ENCODE assay signal across 8 mouse cellular contexts in the genomic region with DNA sequence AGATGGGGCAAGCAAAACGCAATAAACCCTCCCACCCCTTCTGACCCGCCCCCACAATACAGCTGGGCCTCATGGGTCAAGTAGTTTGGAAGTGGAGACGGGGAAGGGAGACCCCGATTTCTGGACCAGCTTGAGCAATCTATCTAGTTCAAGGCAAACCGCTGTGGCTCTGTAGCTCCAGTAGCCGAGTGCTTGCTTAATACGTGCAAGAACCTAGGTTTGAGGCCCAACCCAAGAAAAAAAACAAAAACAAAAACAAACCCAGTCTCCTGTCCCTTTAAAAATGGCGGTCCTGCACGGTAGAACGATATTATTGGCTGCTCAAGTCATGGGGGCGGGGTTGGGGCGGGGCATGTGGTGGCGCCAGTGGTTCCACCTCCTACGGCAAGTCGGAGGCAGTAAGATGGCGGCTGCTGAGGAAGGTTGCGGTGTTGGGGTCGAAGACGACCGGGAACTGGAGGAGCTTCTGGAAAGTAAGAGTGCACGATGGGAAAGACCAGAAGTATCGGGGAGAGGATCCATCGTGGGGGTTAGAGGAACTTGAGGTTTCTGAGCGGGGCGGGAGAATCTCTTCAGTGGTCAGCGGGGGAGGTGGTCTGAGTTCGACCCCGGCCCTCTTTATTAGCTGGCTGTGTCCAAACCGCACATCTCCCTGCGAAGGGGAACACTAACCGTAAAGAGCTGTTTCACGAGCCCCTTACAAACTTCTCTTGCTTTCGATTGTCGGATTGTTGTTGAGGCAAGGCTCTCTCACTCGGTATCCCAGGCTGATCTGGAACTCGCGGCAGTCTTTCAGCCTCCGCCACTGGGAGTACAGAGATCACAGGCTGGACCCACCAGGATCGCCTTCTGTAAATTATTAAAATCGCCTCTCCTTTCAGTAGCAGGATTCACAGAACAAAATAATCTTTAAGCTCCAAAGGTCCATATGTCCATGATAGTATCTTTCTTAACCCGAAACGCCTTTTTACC. TPM values are rescaled to one million over a fixed set of nuclear protein-coding genes. Genes with fewer than 3 reads are reported as not detected.
DNase-seq lines count a peak whose midpoint lies in the region; ATAC-seq and TF ChIP-seq lines count a peak whose summit lies in the region.

Gene Pex19 (plus strand): TSS at position 380 of the 972 bp plus-strand sequence.

- peak; percentile 86 for DNase-seq in c-Kit-positive CD71-negative TER-119-negative erythroid progenitor cells, embryonic 14.5 days (ENCODE audit: low read depth)
- DNase-seq in forebrain, embryonic 10.5 days (ENCODE audit: extremely low spot score, low spot score): peak; percentile 91
- peak; percentile 89 for DNase-seq in kidney, postnatal 14 days
- DNase-seq in natural killer cell, adult 2 months (ENCODE audit: low spot score in 2 of 2): peak; percentile 62 to 70

- WGBS in forebrain, embryonic 10.5 days: 1% methylated on average over 42 of the region's 42 CpGs
- 1% methylated on average over 42 of the region's 42 CpGs for WGBS in heart, embryonic 14.5 days
- whole genome bisulfite sequencing in liver, embryonic 12.5 days (ENCODE audit: insufficient replicate concordance): 1% methylated on average over 42 of the region's 42 CpGs
- 1% methylated on average over 42 of the region's 42 CpGs for WGBS in stomach, embryonic 14.5 days

- no peaks in the 10 kb centered on the region for H3K27me3 ChIP-seq in E14TG2a.4 (ENCODE audit: insufficient read depth, low read length)
- no peaks in the 10 kb centered on the region for H3K27me3 ChIP-seq in forebrain, embryonic 10.5 days (ENCODE audit: poor library complexity, severe bottlenecking)
- no peaks in the 10 kb centered on the region for H3K27me3 ChIP-seq in heart, embryonic 14.5 days (ENCODE audit: control insufficient read depth, insufficient read depth, low read length)
- H3K27me3 ChIP-seq in liver, embryonic 12.5 days (replicated peaks): no peaks in the 10 kb centered on the region
- no peaks in the 10 kb centered on the region for H3K27me3 ChIP-seq in stomach, embryonic 14.5 days (ENCODE audit: control insufficient read depth, insufficient read depth, low read length)

- no peaks in the 10 kb centered on the region for H3K9me3 ChIP-seq in E14TG2a.4 (ENCODE audit: low read length)
- no peaks in the 10 kb centered on the region for H3K9me3 ChIP-seq in forebrain, embryonic 10.5 days
- H3K9me3 ChIP-seq in heart, embryonic 14.5 days (ENCODE audit: control insufficient read depth, low read length): no peaks in the 10 kb centered on the region
- no peaks in the 10 kb centered on the region for H3K9me3 ChIP-seq in liver, embryonic 12.5 days (replicated peaks)
- no peaks in the 10 kb centered on the region for H3K9me3 ChIP-seq in stomach, embryonic 14.5 days (ENCODE audit: control insufficient read depth, low read depth, low read length)

- peaks cover 52% of the 10 kb centered on the region for H3K36me3 ChIP-seq in E14TG2a.4 (ENCODE audit: insufficient read depth, low read length)
- H3K36me3 ChIP-seq in forebrain, embryonic 10.5 days (replicated peaks): peaks cover 56% of the 10 kb centered on the region
- peaks cover 54% of the 10 kb centered on the region for H3K36me3 ChIP-seq in heart, embryonic 14.5 days (ENCODE audit: control insufficient read depth, insufficient read depth, low read length)
- peaks cover 51% of the 10 kb centered on the region for H3K36me3 ChIP-seq in liver, embryonic 12.5 days
- H3K36me3 ChIP-seq in stomach, embryonic 14.5 days (ENCODE audit: control insufficient read depth, insufficient read depth, low read length): peaks cover 34% of the 10 kb centered on the region

- peak within 1 kb of the TSS; percentile 96 for H3K4me3 ChIP-seq in E14TG2a.4 (replicated peaks; ENCODE audit: low read length)
- peak within 1 kb of the TSS; percentile 85 for H3K4me3 ChIP-seq in forebrain, embryonic 10.5 days
- H3K4me3 ChIP-seq in heart, embryonic 14.5 days (ENCODE audit: control insufficient read depth in 1 of 2, insufficient read depth in 1 of 2, low read depth in 1 of 2, low read length in 2 of 2): peak within 1 kb of the TSS; percentile 72 to 85
- H3K4me3 ChIP-seq in liver, embryonic 12.5 days: peak within 1 kb of the TSS; percentile 78
- H3K4me3 ChIP-seq in stomach, embryonic 14.5 days (ENCODE audit: low read depth, low read length): peak within 1 kb of the TSS; percentile 89

- ATAC-seq in heart, embryonic 14.5 days (ENCODE audit: insufficient number of reproducible peaks, insufficient read depth, low FRiP score, low read depth): peak; percentile 90
- peak; percentile 95 for ATAC-seq in liver, embryonic 12.5 days
- ATAC-seq in stomach, embryonic 14.5 days (ENCODE audit: insufficient number of reproducible peaks, insufficient read depth, low FRiP score, low read depth): peak; percentile 95

- H3K27ac ChIP-seq in forebrain, embryonic 10.5 days: peak within 1 kb of the TSS; percentile 91
- peak within 1 kb of the TSS; percentile 54 to 64; a peak in 2 of 4 replicates for H3K27ac ChIP-seq in heart, embryonic 14.5 days (replicated peaks in 1 of 2; ENCODE audit: control insufficient read depth in 1 of 2, insufficient read depth in 1 of 2, low read depth in 2 of 2, low read length in 2 of 2)
- peak within 1 kb of the TSS; percentile 64 for H3K27ac ChIP-seq in liver, embryonic 12.5 days
- no peak within 1 kb of the TSS for H3K27ac ChIP-seq in stomach, embryonic 14.5 days (ENCODE audit: low read length)

- H3K9ac ChIP-seq in heart, embryonic 14.5 days (ENCODE audit: low read length): peak within 1 kb of the TSS; percentile 95
- H3K9ac ChIP-seq in liver, embryonic 12.5 days: peak within 1 kb of the TSS; percentile 83
- peak within 1 kb of the TSS; percentile 67 for H3K9ac ChIP-seq in stomach, embryonic 14.5 days (replicated peaks; ENCODE audit: low read depth, low read length)

- H3K4me2 ChIP-seq in heart, embryonic 14.5 days (ENCODE audit: low read length): peak within 1 kb of the TSS; percentile 80
- peak within 1 kb of the TSS; percentile 81 for H3K4me2 ChIP-seq in liver, embryonic 12.5 days
- H3K4me2 ChIP-seq in stomach, embryonic 14.5 days (replicated peaks; ENCODE audit: low read depth, low read length): peak within 1 kb of the TSS; percentile 76

- peaks cover 31% of the 10 kb centered on the region for H3K4me1 ChIP-seq in E14TG2a.4 (replicated peaks; ENCODE audit: low read depth, low read length)
- peaks cover 14% of the 10 kb centered on the region for H3K4me1 ChIP-seq in forebrain, embryonic 10.5 days
- H3K4me1 ChIP-seq in heart, embryonic 14.5 days (ENCODE audit: control insufficient read depth in 2 of 2, insufficient read depth in 2 of 2, low read length in 2 of 2): peaks cover 4 to 6% of the 10 kb centered on the region in 2 experiments
- peaks cover 17% of the 10 kb centered on the region for H3K4me1 ChIP-seq in liver, embryonic 12.5 days
- peaks cover 5% of the 10 kb centered on the region for H3K4me1 ChIP-seq in stomach, embryonic 14.5 days (ENCODE audit: control insufficient read depth, insufficient read depth, low read length)

- TF ChIP-seq CTCF in E14TG2a.4 (conservative IDR thresholded peaks at IDR 0.05; ENCODE audit: low read length): no peak

RNA-seq across cellular contexts. Expression of gene Pex19, which starts in this region (rescaled TPM):
- polyA plus RNA-seq in forebrain, embryonic 10.5 days (2016; fragmentation: Nextera tagmentation; extraction: Ambion mirVana): 153 and 159 TPM in 2 replicates
- polyA plus RNA-seq in heart, embryonic 14.5 days (2014; fragmentation: Nextera tagmentation; extraction: Ambion mirVana): 119 and 136 TPM in 2 replicates
- 55.0 and 56.8 TPM in 2 replicates for polyA plus RNA-seq in liver, embryonic 12.5 days (2016; fragmentation: Nextera tagmentation; extraction: Ambion mirVana)
- 125 and 135 TPM in 2 replicates for polyA plus RNA-seq in stomach, embryonic 14.5 days (2014; fragmentation: Nextera tagmentation; extraction: Ambion mirVana)
